Mouse (Mus musculus): ENCODE data around the gene Rbm26.

DNA sequence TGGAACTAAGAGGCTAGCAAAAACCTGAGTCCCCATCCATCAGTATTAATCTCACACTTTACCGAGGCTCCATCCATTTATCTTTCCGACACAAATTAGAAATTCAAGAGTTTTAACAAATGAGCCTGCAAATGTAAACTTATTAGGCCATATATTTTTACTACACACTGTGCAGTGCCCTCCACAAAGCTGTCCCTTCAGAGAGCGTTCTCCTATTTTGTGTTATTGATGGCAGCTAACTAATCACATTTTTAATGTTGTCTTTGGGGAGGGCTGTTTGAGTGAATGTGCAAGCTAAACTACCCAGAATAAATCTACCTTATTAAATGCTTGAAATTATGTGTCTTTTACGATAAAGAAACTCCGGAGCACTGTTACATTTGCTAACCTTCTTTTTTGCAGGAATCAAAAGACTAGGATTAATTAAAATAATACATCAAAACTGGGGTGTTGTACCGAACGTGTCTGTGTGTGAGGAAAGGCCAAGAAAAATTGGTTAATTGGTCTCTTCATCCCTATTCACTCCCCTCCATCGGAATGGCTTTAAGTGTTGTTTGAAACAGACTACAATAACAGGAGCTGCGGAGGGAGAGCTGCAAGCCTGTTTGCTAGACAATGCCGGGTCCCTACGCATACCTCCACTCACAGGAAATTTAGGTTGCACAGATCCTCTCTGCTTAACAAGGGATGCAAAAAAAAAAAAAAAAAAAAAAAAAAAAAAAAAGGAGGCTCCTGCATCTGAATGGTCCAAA, 106.7 kb downstream of the Rbm26 start:
- TF ChIP-seq CTCF (IDR thresholded peaks at IDR 0.05; ENCODE audit: control insufficient read depth, insufficient read depth, insufficient replicate concordance, low read depth, low read length) = no peak
- no peak for TF ChIP-seq POLR2A (IDR thresholded peaks at IDR 0.05; ENCODE audit: control insufficient read depth, low read depth, low read length)
